Mouse (Mus musculus) liver, embryonic 14.5 days (tissue): ENCODE measurements at regions not wholly inside any gene's neighbourhood (a gene's known extent, or its start where the extent isn't known, plus 50 kb on each side); places are given as distances from the start of the nearest gene placed in this dataset.

Experiments used
- ATAC-seq: fragments of 200-750 bp; cut with Nextera tagmentation; 2 replicates; pipeline ENCODE4 v1.8.0; 2017; ENCODE audit warnings: moderate number of reproducible peaks, mild to moderate bottlenecking, moderate library complexity; ENCODE audit not compliant: insufficient read depth
- DNase-seq, 3 experiments: peaks; one replicate each; pipeline ENCODE4 v3.0.0-alpha.2; 2012 to 2013; ENCODE audit warnings: low read depth in 3 of 3, low spot score in 3 of 3
- H3K27ac ChIP-seq: fragments of 300-500 bp; sonication (generic); 2 replicates; pipeline ENCODE4 v1.5.1; 2014; ENCODE audit warnings: moderate library complexity, mild to moderate bottlenecking, control low read depth, inconsistent platforms
- H3K27me3 ChIP-seq: fragments of 300-500 bp; sonication (generic); 2 replicates; pipeline ENCODE4 v1.6.1; 2014; ENCODE audit warnings: mild to moderate bottlenecking, low read length, moderate library complexity; ENCODE audit not compliant: control insufficient read depth, insufficient read depth
- H3K36me3 ChIP-seq: fragments of 300-500 bp; sonication (generic); replicated peaks from 2 replicates; pipeline ENCODE4 v1.6.1; 2014; ENCODE audit warnings: low read depth; ENCODE audit not compliant: control insufficient read depth, insufficient read depth
- H3K4me1 ChIP-seq, 2 experiments: fragments of 200-500 bp in 1 of 2; fragments of 300-500 bp in 1 of 2; sonication (generic) in 1 of 2; replicated peaks; 2 replicates each; pipeline ENCODE4 v1.6.1; 2012 to 2014; ENCODE audit warnings: antibody characterized with exemption in 1 of 2, inconsistent platforms in 1 of 2, low read length in 1 of 2; ENCODE audit not compliant: control insufficient read depth in 2 of 2, insufficient read depth in 2 of 2
- H3K4me2 ChIP-seq: fragments of 300-500 bp; sonication (generic); 2 replicates; pipeline ENCODE4 v1.6.1; 2014; ENCODE audit warnings: low read depth, mild to moderate bottlenecking, control low read depth, moderate library complexity
- H3K4me3 ChIP-seq, 2 experiments: fragments of 200-500 bp in 1 of 2; fragments of 300-500 bp in 1 of 2; sonication (generic) in 1 of 2; 2 replicates each; pipeline ENCODE4 v1.5.1; 2012 to 2014; ENCODE audit warnings: low read depth in 2 of 2, low read length in 2 of 2, mild to moderate bottlenecking in 2 of 2, control low read depth in 1 of 2, inconsistent platforms in 1 of 2, moderate library complexity in 1 of 2; ENCODE audit not compliant: insufficient read depth in 1 of 2
- H3K9ac ChIP-seq: fragments of 300-500 bp; sonication (generic); replicated peaks from 2 replicates; pipeline ENCODE4 v1.6.1; 2014; ENCODE audit warnings: mild to moderate bottlenecking, control low read depth, moderate library complexity
- H3K9me3 ChIP-seq: fragments of 300-500 bp; sonication (generic); 2 replicates; pipeline ENCODE4 v1.6.1; 2016; ENCODE audit warnings: low read length, mixed read lengths; ENCODE audit not compliant: control insufficient read depth
- CTCF ChIP-seq: IDR thresholded peaks from 2 replicates; pipeline ENCODE4 v1.5.1; 2016; ENCODE audit warnings: antibody characterized with exemption, low read depth, control low read depth
- EP300 ChIP-seq: IDR thresholded peaks from 2 replicates; pipeline ENCODE4 v1.6.1; 2016; ENCODE audit warnings: antibody characterized with exemption, low read depth
- WGBS: fragments of 180-500 bp; shearing (Covaris S2); extraction: QIAGEN DNeasy Blood & Tissue Kit; methylation state at CpG from one replicate; pipeline ENCODE4 v1.1.7; 2014; ENCODE audit not compliant: insufficient replicate concordance; 5-methylcytosine and 5-hydroxymethylcytosine counted together

GRCm38 (mm10) chr13:34421644-34422043 is 76.7 kb upstream of the Slc22a23 start:
- Histone ChIP-seq H3K27ac (no peak overlapping the region), H3K4me2 (no peak overlapping the region), H3K4me1 (peaks cover 0 to 2% of the 10 kb centered on the region in 2 experiments; a peak in 1 of 4 replicates), H3K36me3 (no peaks in the 10 kb centered on the region), H3K9me3 (no peaks in the 10 kb centered on the region), H3K27me3 (no peaks in the 10 kb centered on the region), H3K9ac (no peak overlapping the region), H3K4me3 (no peak overlapping the region)
- DNase-seq, result no peak
- no peak for ATAC-seq
- WGBS, result 60% methylated on average over 3 of the region's 3 CpGs
- TF ChIP-seq CTCF, result no peak
- TF ChIP-seq EP300, result no peak

DNA sequence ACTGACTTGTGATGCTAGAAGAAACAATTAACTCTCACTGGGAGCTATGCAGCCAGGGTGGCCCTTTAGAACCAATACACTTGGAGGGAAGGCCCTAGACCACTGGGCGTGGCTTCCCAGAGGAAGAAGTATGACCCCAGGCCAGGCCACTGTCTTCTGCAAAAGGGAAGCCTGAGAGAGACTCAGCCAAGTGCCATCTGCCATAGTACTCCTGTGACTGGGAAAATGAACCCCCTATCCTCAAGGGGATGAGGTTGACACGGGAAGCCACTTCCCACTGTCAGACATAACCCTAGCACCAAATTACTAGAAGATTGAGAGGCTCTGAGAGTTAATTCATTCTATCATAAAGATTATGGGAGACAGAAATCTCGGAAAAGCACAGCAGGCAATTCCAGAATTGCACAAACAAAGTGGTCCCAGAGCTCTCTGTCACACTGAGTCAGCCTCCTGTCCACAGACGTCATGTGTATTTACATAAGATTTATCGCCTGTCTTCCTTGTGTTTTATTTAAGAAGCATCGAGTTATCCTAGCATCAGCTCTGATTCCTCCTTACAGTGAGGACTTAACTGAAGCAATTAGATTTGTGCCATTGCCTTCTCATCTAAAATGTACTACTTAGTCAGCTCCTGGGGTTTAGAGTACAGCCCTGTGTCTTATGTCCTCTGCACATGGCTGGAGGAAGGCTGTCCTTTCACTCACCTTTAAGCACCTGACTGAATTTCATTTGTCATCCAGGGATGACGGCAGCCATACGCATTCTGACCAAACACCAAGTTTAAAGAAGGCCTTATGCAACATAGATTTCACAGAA is 75.6 kb upstream of the Slc22a23 start:
- WGBS, result 50% methylated on average over 8 of the region's 8 CpGs

GRCm38 (mm10) chr13:34419061-34419460 is 74.1 kb upstream of the Slc22a23 start:
- 51% methylated on average over 3 of the region's 3 CpGs for WGBS
- ATAC-seq, result no peak

More for the DNA sequence above, 75.6 kb upstream of the Slc22a23 start:
- H3K9me3 ChIP-seq, result no peaks in the 10 kb centered on the region
- H3K4me1 ChIP-seq, result peaks cover 0 to 2% of the 10 kb centered on the region in 2 experiments; a peak in 1 of 4 replicates
- no peak overlapping the region for H3K9ac ChIP-seq
- H3K27ac ChIP-seq, result no peak overlapping the region
- H3K4me2 ChIP-seq, result no peak overlapping the region
- no peak overlapping the region for H3K4me3 ChIP-seq
- ATAC-seq (no peak), DNase-seq (no peak)
- no peaks in the 10 kb centered on the region for H3K36me3 ChIP-seq
- TF ChIP-seq EP300 (no peak), CTCF (no peak)
- no peaks in the 10 kb centered on the region for H3K27me3 ChIP-seq

DNA sequence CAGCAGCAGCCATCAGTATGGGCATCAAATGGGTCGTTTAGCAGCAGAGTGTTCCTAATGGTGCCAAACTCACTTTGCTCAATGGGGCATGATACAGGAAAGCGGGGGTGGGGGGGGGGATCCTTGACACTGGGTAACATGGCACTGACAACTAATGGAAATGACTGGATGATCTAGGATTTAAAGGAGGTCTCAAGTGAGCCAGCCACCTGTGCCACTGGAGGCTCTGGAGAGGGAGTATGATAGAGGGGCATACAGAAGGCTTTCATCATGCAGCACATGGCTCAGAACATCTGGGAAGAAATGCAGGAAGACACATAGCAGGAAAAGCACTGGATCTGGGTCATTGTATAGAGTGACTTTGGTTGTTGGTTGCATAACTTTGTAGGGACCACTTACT is 71.6 kb upstream of the Slc22a23 start:
- Histone ChIP-seq H3K9me3 (no peaks in the 10 kb centered on the region), H3K4me3 (no peak overlapping the region), H3K9ac (no peak overlapping the region), H3K4me1 (peaks cover 5 to 6% of the 10 kb centered on the region in 2 experiments; a peak in 3 of 4 replicates), H3K4me2 (no peak overlapping the region), H3K36me3 (no peaks in the 10 kb centered on the region), H3K27ac (no peak overlapping the region), H3K27me3 (no peaks in the 10 kb centered on the region)
- no peak for TF ChIP-seq EP300
- no peak for TF ChIP-seq CTCF
- DNase-seq (no peak), ATAC-seq (no peak)
- 59% methylated on average over 2 of the region's 2 CpGs for WGBS

More at GRCm38 (mm10) chr13:34419061-34419460, 74.1 kb upstream of the Slc22a23 start:
- no peak for TF ChIP-seq EP300
- TF ChIP-seq CTCF, result no peak
- Histone ChIP-seq H3K4me1 (peaks cover 6 to 7% of the 10 kb centered on the region in 2 experiments; a peak in 3 of 4 replicates), H3K36me3 (no peaks in the 10 kb centered on the region), H3K4me2 (no peak overlapping the region), H3K9me3 (no peaks in the 10 kb centered on the region), H3K4me3 (no peak overlapping the region), H3K27me3 (no peaks in the 10 kb centered on the region), H3K9ac (no peak overlapping the region), H3K27ac (no peak overlapping the region)
- DNase-seq, result no peak

DNA sequence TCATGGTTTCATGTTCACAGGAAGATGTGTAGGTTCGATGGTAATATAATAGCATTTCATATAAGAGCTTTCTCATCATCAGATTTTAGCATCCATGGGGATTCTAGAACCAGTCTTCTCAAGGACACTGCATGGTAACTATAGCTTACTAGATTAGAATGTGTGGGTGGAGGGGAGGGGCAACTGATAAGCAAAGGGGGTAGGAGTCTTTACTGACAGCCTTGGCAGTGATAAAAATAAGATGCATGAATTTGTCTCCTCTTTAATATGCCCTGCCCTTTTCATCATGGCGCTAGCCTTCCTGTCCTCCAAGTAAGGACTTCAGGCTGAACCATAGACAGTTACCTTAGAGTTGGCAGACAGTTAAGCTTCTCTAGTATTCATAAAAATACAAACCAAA is 69.6 kb upstream of the Slc22a23 start:
- Histone ChIP-seq H3K4me1 (peaks cover 5 to 6% of the 10 kb centered on the region in 2 experiments; a peak in 3 of 4 replicates), H3K4me3 (no peak overlapping the region), H3K27me3 (no peaks in the 10 kb centered on the region), H3K27ac (no peak overlapping the region), H3K9me3 (no peaks in the 10 kb centered on the region), H3K9ac (no peak overlapping the region), H3K4me2 (no peak overlapping the region), H3K36me3 (no peaks in the 10 kb centered on the region)
- ATAC-seq (peak; percentile 65; the same call in 1 of the 2 replicates), DNase-seq (no peak)
- 66% methylated on average over 2 of the region's 2 CpGs for WGBS
- TF ChIP-seq EP300 (no peak), CTCF (no peak)
